Mouse (Mus musculus) heart, postnatal 0 days (tissue): Measurements from ENCODE around the gene Avp.

ENCODE experiments used
- CTCF ChIP-seq: IDR thresholded peaks from 2 replicates; pipeline ENCODE4 v1.5.1; 2016; ENCODE audit warnings: antibody characterized with exemption, control low read depth, low read depth
- EP300 ChIP-seq: IDR thresholded peaks from 2 replicates; pipeline ENCODE4 v1.6.1; 2016; ENCODE audit warnings: antibody characterized with exemption, low read depth

GRCm38 (mm10) chr2:130595596-130595995 is 13.2 kb upstream of the Avp start:
- TF ChIP-seq EP300 (no peak), CTCF (no peak)
